Mouse (Mus musculus): ENCODE results near the gene Edem3.

- TF ChIP-seq CTCF (IDR thresholded peaks at IDR 0.05; ENCODE audit: low read depth, low read length) (no peak), POLR2A (IDR thresholded peaks at IDR 0.05; ENCODE audit: insufficient read depth, low read length) (no peak), EP300 (IDR thresholded peaks at IDR 0.05; ENCODE audit: insufficient read depth, low read depth, low read length) (no peak)
Measured at GRCm38 (mm10) chr1:151717624-151718023, 37.5 kb upstream of the Edem3 start.
